Mouse (Mus musculus) hindbrain, embryonic 14.5 days (tissue): Measurements from ENCODE around the gene Uchl4. TPM values are rescaled to one million over a fixed set of nuclear protein-coding genes. Genes with fewer than 3 reads are reported as not detected.
"Not testable (repeated sequence)": the region's sequence is repeated elsewhere in the genome, so short reads cannot be mapped to it uniquely, and the experiment has no call there.

Experiments used
- ATAC-seq: fragments of 200-750 bp; cut with Nextera tagmentation; 2 replicates; pipeline ENCODE4 v1.8.0; 2017; ENCODE audit warnings: moderate number of reproducible peaks, mild to moderate bottlenecking, moderate TSS enrichment, moderate library complexity; ENCODE audit not compliant: low FRiP score
- DNase-seq: peaks from one replicate; pipeline ENCODE4 v3.0.0-alpha.2; 2015; ENCODE audit warnings: low spot score
- H3K27ac ChIP-seq: fragments of 300-500 bp; sonication (generic); 2 replicates; pipeline ENCODE4 v1.5.1; 2014; ENCODE audit warnings: mild to moderate bottlenecking, moderate library complexity
- H3K27me3 ChIP-seq: fragments of 300-500 bp; sonication (generic); 2 replicates; pipeline ENCODE4 v1.6.1; 2014; ENCODE audit warnings: mild to moderate bottlenecking, low read length, mixed read lengths; ENCODE audit not compliant: control insufficient read depth, insufficient read depth
- H3K36me3 ChIP-seq: fragments of 300-500 bp; sonication (generic); replicated peaks from 2 replicates; pipeline ENCODE4 v1.6.1; 2014; ENCODE audit not compliant: control insufficient read depth, insufficient read depth
- H3K4me1 ChIP-seq: fragments of 300-500 bp; sonication (generic); replicated peaks from 2 replicates; pipeline ENCODE4 v1.6.1; 2014; ENCODE audit warnings: antibody characterized with exemption, low read length, mixed read lengths; ENCODE audit not compliant: control insufficient read depth, insufficient read depth
- H3K4me2 ChIP-seq: fragments of 300-500 bp; sonication (generic); replicated peaks from 2 replicates; pipeline ENCODE4 v1.6.1; 2014; ENCODE audit warnings: mild to moderate bottlenecking, moderate library complexity
- H3K4me3 ChIP-seq: fragments of 300-500 bp; sonication (generic); replicated peaks from 2 replicates; pipeline ENCODE4 v1.5.1; 2014; ENCODE audit warnings: mild to moderate bottlenecking, low read length
- H3K9ac ChIP-seq: fragments of 300-500 bp; sonication (generic); 2 replicates; pipeline ENCODE4 v1.6.1; 2014
- H3K9me3 ChIP-seq: fragments of 300-500 bp; sonication (generic); 2 replicates; pipeline ENCODE4 v1.6.1; 2016; ENCODE audit warnings: low read length; ENCODE audit not compliant: control insufficient read depth
- WGBS: fragments of 180-500 bp; shearing (Covaris S2); extraction: QIAGEN DNeasy Blood & Tissue Kit; methylation state at CpG from one replicate; pipeline ENCODE4 v1.1.7; 2014; 5-methylcytosine and 5-hydroxymethylcytosine counted together
- polyA plus RNA-seq: library from polyadenylated mRNA; unstranded; fragments of >200 nt; fragmentation: Nextera tagmentation; extraction: Ambion mirVana; gene quantifications from 2 replicates; pipeline ENCODE4 v1.2.1, GENCODE M21; 2014

Uchl4 gene
- polyA plus RNA-seq, 1 experiment from 2014 or later = 2.8 TPM

GRCm38 (mm10) chr9:64264813-64265212 is 29.8 kb downstream of the Uchl4 start:
- no peaks in the 10 kb centered on the region for H3K9me3 ChIP-seq
- H3K36me3 ChIP-seq = no peaks in the 10 kb centered on the region
- H3K27me3 ChIP-seq = no peaks in the 10 kb centered on the region
- H3K4me3 ChIP-seq = no peak overlapping the region
- no peaks in the 10 kb centered on the region for H3K4me1 ChIP-seq
- WGBS = 44% methylated on average over 1 of the region's 1 CpGs
- ATAC-seq (no peak), DNase-seq (no peak)
- H3K4me2 ChIP-seq = no peak overlapping the region
- H3K9ac ChIP-seq = no peak overlapping the region
- H3K27ac ChIP-seq = no peak overlapping the region

- H3K9ac ChIP-seq = no peak overlapping the region
- H3K27me3 ChIP-seq = no peaks in the 10 kb centered on the region
- 94% methylated on average over 1 of the region's 1 CpGs for WGBS
- DNase-seq (no peak), ATAC-seq (no peak)
- no peaks in the 10 kb centered on the region for H3K9me3 ChIP-seq
- H3K36me3 ChIP-seq = no peaks in the 10 kb centered on the region
- no peak overlapping the region for H3K4me3 ChIP-seq
- no peaks in the 10 kb centered on the region for H3K4me1 ChIP-seq
- no peak overlapping the region for H3K27ac ChIP-seq
- no peak overlapping the region for H3K4me2 ChIP-seq
These were observed 32.2 kb downstream of the Uchl4 start for GRCm38 (mm10) chr9:64267231-64267630.

- Histone ChIP-seq H3K9me3 (no peaks in the 10 kb centered on the region), H3K4me1 (no peaks in the 10 kb centered on the region), H3K27ac (no peak overlapping the region), H3K4me2 (no peak overlapping the region), H3K4me3 (no peak overlapping the region), H3K36me3 (no peaks in the 10 kb centered on the region), H3K9ac (no peak overlapping the region), H3K27me3 (no peaks in the 10 kb centered on the region)
- ATAC-seq (no peak), DNase-seq (no peak)
- 91% methylated on average over 10 of the region's 10 CpGs for WGBS
These were observed 33.2 kb downstream of the Uchl4 start for GRCm38 (mm10) chr9:64268196-64268595.

GRCm38 (mm10) chr9:64268836-64269235 is 33.8 kb downstream of the Uchl4 start:
- not testable (repeated sequence) for H3K27me3 ChIP-seq, H3K4me2 ChIP-seq, H3K4me3 ChIP-seq, H3K27ac ChIP-seq, H3K36me3 ChIP-seq, H3K9ac ChIP-seq, H3K4me1 ChIP-seq, ATAC-seq, H3K9me3 ChIP-seq, DNase-seq
- 97% methylated on average over 8 of the region's 8 CpGs for WGBS

GRCm38 (mm10) chr9:64271249-64271648 is 36.2 kb downstream of the Uchl4 start:
- H3K4me1 ChIP-seq = no peaks in the 10 kb centered on the region
- no peaks in the 10 kb centered on the region for H3K36me3 ChIP-seq
- H3K27me3 ChIP-seq = no peaks in the 10 kb centered on the region
- DNase-seq (no peak), ATAC-seq (no peak)
- H3K27ac ChIP-seq = no peak overlapping the region
- WGBS = 62% methylated on average over 3 of the region's 3 CpGs
- H3K9ac ChIP-seq = no peak overlapping the region
- H3K9me3 ChIP-seq = no peaks in the 10 kb centered on the region
- H3K4me3 ChIP-seq = no peak overlapping the region
- H3K4me2 ChIP-seq = no peak overlapping the region

GRCm38 (mm10) chr9:64272611-64273010 is 37.6 kb downstream of the Uchl4 start:
- Histone ChIP-seq H3K4me2 (no peak overlapping the region), H3K27ac (no peak overlapping the region), H3K4me1 (no peaks in the 10 kb centered on the region), H3K9ac (no peak overlapping the region), H3K27me3 (no peaks in the 10 kb centered on the region), H3K4me3 (no peak overlapping the region), H3K9me3 (no peaks in the 10 kb centered on the region), H3K36me3 (no peaks in the 10 kb centered on the region)
- WGBS = 52% methylated on average over 7 of the region's 7 CpGs
- ATAC-seq (no peak), DNase-seq (no peak)

- H3K27ac ChIP-seq = no peak overlapping the region
- DNase-seq = no peak
- H3K9ac ChIP-seq = no peak overlapping the region
- H3K36me3 ChIP-seq = no peaks in the 10 kb centered on the region
- H3K4me1 ChIP-seq = no peaks in the 10 kb centered on the region
- no peak overlapping the region for H3K4me2 ChIP-seq
- 67% methylated on average over 4 of the region's 4 CpGs for WGBS
- no peak overlapping the region for H3K4me3 ChIP-seq
- H3K9me3 ChIP-seq = no peaks in the 10 kb centered on the region
- no peaks in the 10 kb centered on the region for H3K27me3 ChIP-seq
- no peak for ATAC-seq
These were observed 38.8 kb downstream of the Uchl4 start for GRCm38 (mm10) chr9:64273757-64274156.

GRCm38 (mm10) chr9:64274291-64274690 is 39.3 kb downstream of the Uchl4 start:
- no peak overlapping the region for H3K4me3 ChIP-seq
- no peak overlapping the region for H3K27ac ChIP-seq
- no peaks in the 10 kb centered on the region for H3K27me3 ChIP-seq
- ATAC-seq = no peak
- H3K36me3 ChIP-seq = no peaks in the 10 kb centered on the region
- H3K4me1 ChIP-seq = no peaks in the 10 kb centered on the region
- 75% methylated on average over 4 of the region's 4 CpGs for whole genome bisulfite sequencing
- no peak for DNase-seq
- H3K4me2 ChIP-seq = no peak overlapping the region
- H3K9me3 ChIP-seq = no peaks in the 10 kb centered on the region
- no peak overlapping the region for H3K9ac ChIP-seq

GRCm38 (mm10) chr9:64274919-64275318 is 39.9 kb downstream of the Uchl4 start:
- H3K4me3 ChIP-seq = no peak overlapping the region
- ATAC-seq (no peak), DNase-seq (no peak)
- H3K4me2 ChIP-seq = no peak overlapping the region
- H3K9me3 ChIP-seq = no peaks in the 10 kb centered on the region
- H3K4me1 ChIP-seq = no peaks in the 10 kb centered on the region
- no peaks in the 10 kb centered on the region for H3K27me3 ChIP-seq
- WGBS = 79% methylated on average over 1 of the region's 1 CpGs
- no peak overlapping the region for H3K9ac ChIP-seq
- H3K27ac ChIP-seq = no peak overlapping the region
- no peaks in the 10 kb centered on the region for H3K36me3 ChIP-seq

- peaks cover 6% of the 10 kb centered on the region; the same call in 1 of the 2 replicates for H3K4me1 ChIP-seq
- no peaks in the 10 kb centered on the region for H3K9me3 ChIP-seq
- no peak overlapping the region for H3K27ac ChIP-seq
- no peak overlapping the region for H3K9ac ChIP-seq
- H3K36me3 ChIP-seq = no peaks in the 10 kb centered on the region
- ATAC-seq (no peak), DNase-seq (peak; percentile 82)
- H3K27me3 ChIP-seq = no peaks in the 10 kb centered on the region
- H3K4me2 ChIP-seq = no peak overlapping the region
- no peak overlapping the region for H3K4me3 ChIP-seq
- 77% methylated on average over 8 of the region's 8 CpGs for WGBS
These were observed 42.7 kb downstream of the Uchl4 start for GRCm38 (mm10) chr9:64277706-64278105.
